ENCODE assay signal across 8 mouse cellular contexts in the genomic region with DNA sequence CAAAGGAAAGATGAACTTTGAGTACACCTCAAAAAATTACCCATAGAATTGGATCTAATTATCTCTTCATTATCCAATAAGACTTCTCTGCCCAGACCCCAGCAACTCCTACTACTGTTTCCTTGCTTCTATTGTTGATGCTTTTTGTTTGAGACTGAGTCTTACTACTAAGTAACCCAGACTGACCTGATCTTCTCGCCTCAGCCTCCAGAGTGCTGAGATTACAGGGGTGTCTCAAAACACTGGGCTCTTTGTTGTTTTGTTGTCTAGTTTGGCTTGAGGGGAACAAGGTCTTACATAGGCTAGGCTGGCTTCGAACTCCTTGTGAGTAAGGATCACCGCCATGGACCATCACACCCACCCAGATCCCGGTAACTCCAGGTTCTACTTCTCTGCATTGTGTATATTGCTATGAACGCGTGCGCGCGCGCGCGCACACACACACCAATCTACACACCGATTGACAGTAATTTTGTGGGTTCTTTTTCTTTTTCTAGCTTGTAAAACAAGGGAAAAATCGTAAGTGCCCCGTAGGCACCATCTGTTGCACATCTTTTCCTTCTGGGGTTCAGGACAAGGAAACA. TPM values are rescaled to one million over a fixed set of nuclear protein-coding genes. Genes with fewer than 3 reads are reported as not detected.
DNase-seq lines count a peak whose midpoint lies in the region; ATAC-seq and TF ChIP-seq lines count a peak whose summit lies in the region.

No protein-coding gene starts in this region.

- no peak for TF ChIP-seq CTCF in embryonic fibroblast, embryonic 13.5 days (IDR thresholded peaks at IDR 0.05; ENCODE audit: borderline replicate concordance, insufficient read depth, low read length)

- no peaks in the 10 kb centered on the region for H3K9me3 ChIP-seq in liver, embryonic 11.5 days (ENCODE audit: control insufficient read depth, low read length)
- H3K9me3 ChIP-seq in limb, embryonic 12.5 days, result no peaks in the 10 kb centered on the region
- H3K9me3 ChIP-seq in neural tube, embryonic 15.5 days (replicated peaks), result no peaks in the 10 kb centered on the region

- H3K4me1 ChIP-seq in liver, embryonic 11.5 days (replicated peaks; ENCODE audit: control insufficient read depth, insufficient read depth, low read length), result no peaks in the 10 kb centered on the region; the same call in 1 of the 2 replicates
- peaks cover 10% of the 10 kb centered on the region for H3K4me1 ChIP-seq in embryonic fibroblast, embryonic 13.5 days (ENCODE audit: control insufficient read depth, insufficient read depth, low read length)
- H3K4me1 ChIP-seq in limb, embryonic 12.5 days (replicated peaks), result peaks cover 35% of the 10 kb centered on the region
- H3K4me1 ChIP-seq in neural tube, embryonic 15.5 days, result peaks cover 36% of the 10 kb centered on the region

- 25% methylated on average over 15 of the region's 15 CpGs for WGBS in liver, embryonic 11.5 days
- 28% methylated on average over 15 of the region's 15 CpGs for WGBS in limb, embryonic 12.5 days
- WGBS in neural tube, embryonic 15.5 days, result 26% methylated on average over 15 of the region's 15 CpGs

- no peak for ATAC-seq in liver, embryonic 11.5 days (replicated peaks; ENCODE audit: low FRiP score)
- no peak for ATAC-seq in limb, embryonic 12.5 days (ENCODE audit: insufficient number of reproducible peaks, insufficient read depth, low FRiP score, low TSS enrichment, low read depth)
- ATAC-seq in neural tube, embryonic 15.5 days (ENCODE audit: low FRiP score), result no peak

- H3K4me3 ChIP-seq in liver, embryonic 11.5 days (ENCODE audit: low read depth, low read length), result peak overlapping the region; percentile 44
- peak overlapping the region; percentile 50 for H3K4me3 ChIP-seq in embryonic fibroblast, embryonic 13.5 days (ENCODE audit: insufficient read depth, low read length)
- peak overlapping the region; percentile 38 for H3K4me3 ChIP-seq in limb, embryonic 12.5 days (replicated peaks)
- H3K4me3 ChIP-seq in neural tube, embryonic 15.5 days (replicated peaks), result peak overlapping the region; percentile 43

- no peaks in the 10 kb centered on the region for H3K36me3 ChIP-seq in liver, embryonic 11.5 days (ENCODE audit: control insufficient read depth, insufficient read depth, low read length)
- H3K36me3 ChIP-seq in limb, embryonic 12.5 days, result no peaks in the 10 kb centered on the region
- no peaks in the 10 kb centered on the region for H3K36me3 ChIP-seq in neural tube, embryonic 15.5 days

- TF ChIP-seq POLR2A in embryonic fibroblast, embryonic 13.5 days (IDR thresholded peaks at IDR 0.05; ENCODE audit: low read depth, low read length), result no peak

- DNase-seq in liver, embryonic 11.5 days (ENCODE audit: low spot score), result no peak
- no peak for DNase-seq in liver
- no peak for DNase-seq in kidney, postnatal 14 days
- DNase-seq in layer of hippocampus, adult 9-11 months, result no peak
- DNase-seq in gastrocnemius, postnatal 4 days (ENCODE audit: low spot score in 2 of 2), result no peak

- H3K27me3 ChIP-seq in liver, embryonic 11.5 days (replicated peaks; ENCODE audit: control insufficient read depth, insufficient read depth, low read length), result peaks cover 81% of the 10 kb centered on the region
- no peaks in the 10 kb centered on the region for H3K27me3 ChIP-seq in limb, embryonic 12.5 days
- no peaks in the 10 kb centered on the region for H3K27me3 ChIP-seq in neural tube, embryonic 15.5 days (replicated peaks)

- H3K9ac ChIP-seq in liver, embryonic 11.5 days (ENCODE audit: low read depth, low read length), result peak overlapping the region; percentile 8; the same call in 1 of the 2 replicates
- H3K9ac ChIP-seq in limb, embryonic 12.5 days (replicated peaks), result peak overlapping the region; percentile 58
- H3K9ac ChIP-seq in neural tube, embryonic 15.5 days (replicated peaks), result peak overlapping the region; percentile 48

- H3K4me2 ChIP-seq in liver, embryonic 11.5 days, result peak overlapping the region; percentile 61
- H3K4me2 ChIP-seq in limb, embryonic 12.5 days, result peak overlapping the region; percentile 60
- peak overlapping the region; percentile 82 for H3K4me2 ChIP-seq in neural tube, embryonic 15.5 days

- no peak overlapping the region for H3K27ac ChIP-seq in liver, embryonic 11.5 days (ENCODE audit: low read depth, low read length)
- no peak overlapping the region for H3K27ac ChIP-seq in embryonic fibroblast, embryonic 13.5 days (ENCODE audit: insufficient read depth, low read length)
- peak overlapping the region; percentile 94 for H3K27ac ChIP-seq in limb, embryonic 12.5 days
- H3K27ac ChIP-seq in neural tube, embryonic 15.5 days (replicated peaks), result peak overlapping the region; percentile 80

RNA-seq across cellular contexts. Expression of gene Rimklb, which starts 7.5 kb away (rescaled TPM):
- polyA plus RNA-seq in liver, embryonic 11.5 days (2014; fragmentation: Nextera tagmentation; extraction: Ambion mirVana), result 7.7 and 8.1 TPM in 2 replicates
- 0.97 and 1.3 TPM in 2 replicates for polyA plus RNA-seq in embryonic fibroblast, embryonic 13.5 days (2011; ENCODE audit: insufficient read length, low read depth, missing spikeins)
- polyA plus RNA-seq in limb, embryonic 12.5 days (2016; fragmentation: Nextera tagmentation; extraction: Ambion mirVana), result 52.6 and 57.0 TPM in 2 replicates
- polyA plus RNA-seq in neural tube, embryonic 15.5 days (2015; fragmentation: Nextera tagmentation; extraction: Ambion mirVana), result 84.9 and 103 TPM in 2 replicates
- total RNA-seq in gastrocnemius, postnatal 4 days (2021), result 1 to 10 TPM; 2.1 to 2.9 TPM

RNA-seq across cellular contexts. Expression of gene Mfap5, which starts 14.6 kb away (rescaled TPM):
- polyA plus RNA-seq in liver, embryonic 11.5 days (2014; fragmentation: Nextera tagmentation; extraction: Ambion mirVana), result 0.67 and 0.96 TPM in 2 replicates
- polyA plus RNA-seq in embryonic fibroblast, embryonic 13.5 days (2011; ENCODE audit: insufficient read length, low read depth, missing spikeins), result 66.5 and 67.6 TPM in 2 replicates
- 1.2 and 2.1 TPM in 2 replicates for polyA plus RNA-seq in limb, embryonic 12.5 days (2016; fragmentation: Nextera tagmentation; extraction: Ambion mirVana)
- 10.0 and 11.3 TPM in 2 replicates for polyA plus RNA-seq in neural tube, embryonic 15.5 days (2015; fragmentation: Nextera tagmentation; extraction: Ambion mirVana)
- 100 to 1,000 TPM; 226 to 237 TPM for total RNA-seq in gastrocnemius, postnatal 4 days (2021)

Comparison
In these comparisons a context has a peak if more than half of its experiments do, and no peak if none do; other contexts are left out.
1. H3K27ac ChIP-seq: peak in limb, embryonic 12.5 days (single experiment) and neural tube, embryonic 15.5 days (single experiment); none in liver, embryonic 11.5 days (single experiment) and embryonic fibroblast, embryonic 13.5 days (single experiment).
2. H3K9ac ChIP-seq: peak in every context shown above with its lines; median percentile 58 in limb, embryonic 12.5 days; 48 in neural tube, embryonic 15.5 days; 8 in liver, embryonic 11.5 days.
3. Peak in every context shown above with its lines, with median percentiles within 50 percentile points of each other: H3K4me2 ChIP-seq and H3K4me3 ChIP-seq.